Mouse (Mus musculus) midbrain, embryonic 16.5 days (tissue): ENCODE data around the gene Atp6v0e. TPM values are rescaled to one million over a fixed set of nuclear protein-coding genes. Genes with fewer than 3 reads are reported as not detected.

Experiments
- ATAC-seq: fragments of 200-750 bp; cut with Nextera tagmentation; 2 replicates; pipeline ENCODE4 v1.8.0; 2017; ENCODE audit warnings: moderate TSS enrichment
- H3K27ac ChIP-seq: fragments of 300-500 bp; sonication (generic); 2 replicates; pipeline ENCODE4 v1.5.1; 2014; ENCODE audit warnings: mild to moderate bottlenecking, low read length, mixed read lengths
- H3K27me3 ChIP-seq: fragments of 300-500 bp; sonication (generic); 2 replicates; pipeline ENCODE4 v1.6.1; 2014; ENCODE audit warnings: low read depth, low read length, mixed read lengths; ENCODE audit not compliant: control insufficient read depth, insufficient read depth
- H3K36me3 ChIP-seq: fragments of 300-500 bp; sonication (generic); 2 replicates; pipeline ENCODE4 v1.6.1; 2014; ENCODE audit warnings: mild to moderate bottlenecking, low read length, moderate library complexity, mixed read lengths; ENCODE audit not compliant: control insufficient read depth, insufficient read depth
- H3K4me1 ChIP-seq: fragments of 300-500 bp; sonication (generic); 2 replicates; pipeline ENCODE4 v1.6.1; 2014; ENCODE audit warnings: mild to moderate bottlenecking, low read length, mixed read lengths; ENCODE audit not compliant: control insufficient read depth, insufficient read depth
- H3K4me2 ChIP-seq: fragments of 300-500 bp; sonication (generic); 2 replicates; pipeline ENCODE4 v1.6.1; 2014; ENCODE audit warnings: mild to moderate bottlenecking, low read length, mixed read lengths
- H3K4me3 ChIP-seq: fragments of 300-500 bp; sonication (generic); 2 replicates; pipeline ENCODE4 v1.5.1; 2014; ENCODE audit warnings: low read depth, mild to moderate bottlenecking, low read length, moderate library complexity, mixed read lengths
- H3K9ac ChIP-seq: fragments of 300-500 bp; sonication (generic); 2 replicates; pipeline ENCODE4 v1.6.1; 2014; ENCODE audit warnings: low read depth, low read length, mixed read lengths
- H3K9me3 ChIP-seq: fragments of 300-500 bp; sonication (generic); replicated peaks from 2 replicates; pipeline ENCODE4 v1.6.1; 2014; ENCODE audit warnings: mild to moderate bottlenecking, low read length, mixed read lengths; ENCODE audit not compliant: control insufficient read depth, poor library complexity, severe bottlenecking
- WGBS: fragments of 180-500 bp; shearing (Covaris S2); extraction: QIAGEN DNeasy Blood & Tissue Kit; methylation state at CpG from one replicate; pipeline ENCODE4 v1.1.7; 2014; 5-methylcytosine and 5-hydroxymethylcytosine counted together
- polyA plus RNA-seq: library from polyadenylated mRNA; unstranded; fragments of >200 nt; fragmentation: Nextera tagmentation; extraction: Ambion mirVana; gene quantifications from 2 replicates; pipeline ENCODE4 v1.2.1, GENCODE M21; 2015

Gene Atp6v0e
- polyA plus RNA-seq, 1 experiment from 2014 or later: 83.0 TPM

DNA sequence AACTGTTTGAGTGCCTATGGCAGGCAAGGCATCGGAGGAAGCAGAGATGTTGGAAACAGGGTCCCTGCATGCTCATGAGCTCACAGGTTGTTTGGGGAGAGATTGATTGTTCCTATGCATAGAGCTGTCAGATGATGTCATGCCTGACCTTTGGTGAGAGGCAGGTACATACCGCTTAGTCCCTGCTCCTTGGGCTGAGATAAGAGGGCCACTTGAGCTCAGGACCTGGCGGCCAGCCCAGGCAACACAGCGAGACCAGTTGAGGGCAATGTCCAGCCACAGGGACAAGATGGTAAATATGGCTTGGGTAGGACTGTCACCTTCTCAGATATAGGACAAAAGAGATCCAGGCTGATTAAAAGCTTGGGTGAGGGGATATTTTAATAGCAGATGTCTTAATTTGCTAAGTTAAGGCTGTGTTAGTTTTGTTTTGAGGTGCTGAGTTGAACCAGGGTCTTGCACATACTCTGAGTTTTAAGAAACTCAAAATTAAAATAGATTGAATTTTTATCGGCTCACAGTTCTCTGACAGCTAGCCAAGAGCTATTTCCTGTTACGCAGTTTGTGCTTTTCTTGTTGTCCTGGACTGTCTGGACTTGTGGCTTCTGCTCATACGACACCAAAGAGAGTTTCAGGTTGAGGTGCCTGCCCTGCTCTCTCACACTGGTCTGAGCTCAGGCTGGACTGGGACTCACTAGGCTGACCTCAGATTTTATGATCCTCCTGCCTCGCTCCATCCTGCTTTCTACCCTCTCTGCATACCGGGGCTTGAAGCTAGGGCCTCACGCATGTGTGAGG, 37.0 kb downstream of the Atp6v0e start:
- Histone ChIP-seq H3K27me3 (no peaks in the 10 kb centered on the region), H3K9ac (no peak overlapping the region), H3K4me1 (no peaks in the 10 kb centered on the region), H3K36me3 (peaks cover 19% of the 10 kb centered on the region), H3K4me3 (no peak overlapping the region), H3K27ac (no peak overlapping the region), H3K9me3 (no peaks in the 10 kb centered on the region), H3K4me2 (no peak overlapping the region)
- 94% methylated on average over 10 of the region's 10 CpGs for WGBS
- ATAC-seq: no peak

DNA sequence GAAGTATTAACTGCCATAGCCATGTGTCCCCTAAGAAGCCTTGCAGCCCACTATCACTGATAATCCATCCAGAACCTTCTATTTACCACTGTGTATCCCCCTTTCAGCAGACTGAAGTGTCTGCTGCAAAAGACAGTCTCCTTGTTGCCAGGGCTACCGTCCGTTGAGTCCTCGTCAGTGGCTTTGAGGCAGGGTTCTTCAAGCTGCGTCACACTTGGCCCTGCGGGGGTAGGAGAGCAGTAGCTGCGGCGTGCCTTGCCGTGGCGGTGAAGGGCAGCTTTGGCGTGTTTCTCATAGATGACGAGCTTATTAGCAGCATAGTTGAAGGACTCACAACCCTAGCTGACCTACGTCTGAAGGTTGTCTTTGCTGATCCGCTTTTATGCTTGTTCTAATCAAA, 38.5 kb downstream of the Atp6v0e start:
- Histone ChIP-seq H3K27ac (no peak overlapping the region), H3K4me3 (no peak overlapping the region), H3K36me3 (peaks cover 15% of the 10 kb centered on the region), H3K9ac (no peak overlapping the region), H3K4me1 (no peaks in the 10 kb centered on the region), H3K27me3 (no peaks in the 10 kb centered on the region), H3K4me2 (no peak overlapping the region), H3K9me3 (no peaks in the 10 kb centered on the region)
- no peak for ATAC-seq
- 66% methylated on average over 13 of the region's 13 CpGs for WGBS

DNA sequence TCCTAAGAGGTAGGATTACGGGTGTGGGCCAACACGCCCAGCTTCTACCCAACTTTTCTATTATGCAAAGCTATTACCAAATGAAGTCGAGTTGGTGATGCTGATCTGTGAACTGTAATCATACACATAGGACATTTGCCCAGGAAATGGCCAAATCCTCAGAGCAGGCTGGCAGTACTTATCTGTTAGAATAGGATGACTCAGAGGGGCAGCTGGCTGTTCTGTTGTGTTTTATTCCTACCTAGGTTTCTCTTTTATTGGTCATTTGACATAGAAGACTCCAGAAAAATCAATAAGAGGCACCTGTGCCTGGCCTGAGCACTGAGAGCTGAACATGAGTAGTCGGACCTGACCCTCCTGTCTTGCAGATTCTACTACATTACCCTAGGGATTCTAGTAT, 39.6 kb downstream of the Atp6v0e start:
- WGBS: 83% methylated on average over 4 of the region's 4 CpGs
- H3K9me3 ChIP-seq: no peaks in the 10 kb centered on the region
- H3K36me3 ChIP-seq: peaks cover 15% of the 10 kb centered on the region
- H3K9ac ChIP-seq: no peak overlapping the region
- no peaks in the 10 kb centered on the region for H3K27me3 ChIP-seq
- H3K4me1 ChIP-seq: no peaks in the 10 kb centered on the region
- H3K4me3 ChIP-seq: no peak overlapping the region
- H3K27ac ChIP-seq: no peak overlapping the region
- H3K4me2 ChIP-seq: no peak overlapping the region
- ATAC-seq: no peak

DNA sequence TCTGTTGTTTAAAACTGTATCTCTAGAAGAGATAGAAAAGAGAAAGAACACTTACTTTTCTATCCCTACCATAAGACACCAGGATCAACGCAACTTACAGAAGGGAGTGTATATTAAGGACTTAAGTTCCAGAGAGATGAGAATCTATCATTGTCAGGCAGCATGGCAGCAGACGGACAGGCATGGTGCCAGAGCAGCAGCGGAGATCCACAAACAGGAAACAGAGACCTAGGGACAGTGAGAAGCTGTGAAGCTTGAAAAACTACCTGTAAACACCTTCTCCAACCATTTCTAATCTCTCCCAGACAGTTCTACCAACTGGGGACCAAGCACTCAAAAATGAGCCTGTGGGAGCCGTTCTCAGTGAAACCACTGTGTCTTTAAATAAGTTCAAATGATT, 40.6 kb downstream of the Atp6v0e start:
- Histone ChIP-seq H3K27me3 (no peaks in the 10 kb centered on the region), H3K9me3 (no peaks in the 10 kb centered on the region), H3K36me3 (peaks cover 10% of the 10 kb centered on the region), H3K4me2 (no peak overlapping the region), H3K4me1 (no peaks in the 10 kb centered on the region), H3K4me3 (no peak overlapping the region), H3K9ac (no peak overlapping the region), H3K27ac (no peak overlapping the region)
- WGBS: 93% methylated on average over 4 of the region's 4 CpGs
- ATAC-seq: no peak

DNA sequence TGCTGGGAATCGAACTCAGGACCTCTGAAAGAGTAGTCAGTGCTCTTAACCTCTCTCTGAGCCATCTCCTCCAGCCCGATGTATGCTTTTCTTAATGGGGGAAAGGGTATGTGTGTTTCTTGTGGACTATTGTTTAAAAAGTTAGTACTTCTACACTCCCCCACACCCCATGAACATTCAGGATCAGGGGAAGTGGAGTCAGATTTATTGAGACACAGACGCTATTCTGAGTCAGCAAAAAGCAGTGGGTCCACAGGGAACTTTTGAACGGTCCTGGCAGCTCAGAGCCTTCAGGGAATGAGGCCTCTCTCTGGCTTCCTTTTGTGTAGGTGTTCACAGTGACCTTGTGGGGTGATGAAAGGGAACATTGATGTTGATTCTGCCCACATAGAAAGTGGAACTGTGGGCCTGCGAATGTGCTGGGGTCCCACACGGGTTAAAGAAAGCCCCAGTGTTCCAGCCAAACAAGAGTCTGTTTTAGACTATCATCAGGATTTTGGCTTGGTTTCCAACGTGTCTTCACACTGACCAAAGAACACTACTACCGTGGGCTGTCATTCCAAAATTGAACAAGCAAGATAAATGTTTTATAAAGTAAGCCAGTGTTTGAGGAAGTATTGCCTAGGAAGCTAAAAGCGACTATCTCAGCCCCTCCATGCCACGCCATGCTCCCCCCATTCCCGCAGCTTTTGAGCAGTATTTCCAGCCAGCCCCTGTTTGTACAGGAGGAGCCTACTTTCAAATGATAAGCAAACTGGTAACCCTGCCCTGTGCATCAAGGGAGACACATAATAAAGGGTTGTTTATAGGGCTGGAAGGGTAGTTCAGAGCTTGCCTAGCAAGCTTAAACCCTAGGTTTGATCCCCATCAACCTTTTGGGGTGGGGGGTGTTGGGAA, 42.7 kb downstream of the Atp6v0e start:
- no peak overlapping the region for H3K27ac ChIP-seq
- 0 out of 2 replicates have a peak, but pooled peaks cover 2% of the 10 kb centered on the region for H3K4me1 ChIP-seq
- no peaks in the 10 kb centered on the region for H3K27me3 ChIP-seq
- ATAC-seq: no peak
- H3K9me3 ChIP-seq: no peaks in the 10 kb centered on the region
- H3K36me3 ChIP-seq: no peaks in the 10 kb centered on the region
- no peak overlapping the region for H3K9ac ChIP-seq
- H3K4me2 ChIP-seq: no peak overlapping the region
- H3K4me3 ChIP-seq: no peak overlapping the region
- 80% methylated on average over 11 of the region's 11 CpGs for WGBS

DNA sequence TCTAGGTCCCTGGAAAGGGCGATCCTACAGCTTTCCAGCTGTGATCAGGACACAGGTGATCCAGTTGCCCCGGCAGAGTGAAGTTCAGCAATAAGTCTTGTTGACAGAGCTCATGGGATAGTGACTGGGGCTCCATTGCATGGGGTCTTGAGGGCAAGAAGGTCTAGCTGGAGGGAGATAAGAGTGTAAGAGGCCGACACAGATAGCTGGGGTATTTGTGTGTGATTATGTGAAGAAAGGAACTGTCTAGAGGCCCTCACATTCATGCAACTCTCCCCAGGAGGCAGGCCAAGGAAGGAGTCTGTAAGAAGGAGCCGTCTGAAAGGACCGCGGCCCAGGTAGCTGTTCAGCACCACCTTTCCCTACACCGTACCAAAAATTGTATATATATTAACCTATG, 44.0 kb downstream of the Atp6v0e start:
- no peak for ATAC-seq
- WGBS: 79% methylated on average over 7 of the region's 7 CpGs
- Histone ChIP-seq H3K4me2 (no peak overlapping the region), H3K9ac (no peak overlapping the region), H3K27ac (no peak overlapping the region), H3K9me3 (no peaks in the 10 kb centered on the region), H3K36me3 (no peaks in the 10 kb centered on the region), H3K4me3 (no peak overlapping the region), H3K4me1 (0 out of 2 replicates have a peak, but pooled peaks cover 2% of the 10 kb centered on the region), H3K27me3 (no peaks in the 10 kb centered on the region)

DNA sequence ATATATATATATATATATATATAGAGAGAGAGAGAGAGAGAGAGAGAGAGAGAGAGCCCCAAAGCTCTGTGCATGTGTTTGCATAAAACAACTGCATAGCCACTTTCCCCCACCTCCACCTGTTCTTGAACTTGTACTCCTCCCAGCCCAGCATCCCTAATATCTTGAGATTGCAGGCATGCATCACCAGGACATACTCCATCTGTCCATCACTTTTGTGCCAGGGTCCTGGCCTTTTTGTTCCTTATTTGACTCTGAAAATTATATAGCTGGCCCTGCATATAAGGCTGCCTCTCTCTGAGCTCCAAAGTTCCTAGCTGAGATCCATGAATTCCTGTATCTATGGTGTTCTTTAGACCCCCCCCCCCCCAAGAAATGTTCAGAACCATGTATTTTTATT, 45.5 kb downstream of the Atp6v0e start:
- H3K27me3 ChIP-seq: no peaks in the 10 kb centered on the region
- no peaks in the 10 kb centered on the region for H3K9me3 ChIP-seq
- H3K36me3 ChIP-seq: no peaks in the 10 kb centered on the region
- H3K4me2 ChIP-seq: no peak overlapping the region
- ATAC-seq: no peak
- H3K4me3 ChIP-seq: no peak overlapping the region
- H3K9ac ChIP-seq: no peak overlapping the region
- no peak overlapping the region for H3K27ac ChIP-seq
- 0 out of 2 replicates have a peak, but pooled peaks cover 2% of the 10 kb centered on the region for H3K4me1 ChIP-seq

DNA sequence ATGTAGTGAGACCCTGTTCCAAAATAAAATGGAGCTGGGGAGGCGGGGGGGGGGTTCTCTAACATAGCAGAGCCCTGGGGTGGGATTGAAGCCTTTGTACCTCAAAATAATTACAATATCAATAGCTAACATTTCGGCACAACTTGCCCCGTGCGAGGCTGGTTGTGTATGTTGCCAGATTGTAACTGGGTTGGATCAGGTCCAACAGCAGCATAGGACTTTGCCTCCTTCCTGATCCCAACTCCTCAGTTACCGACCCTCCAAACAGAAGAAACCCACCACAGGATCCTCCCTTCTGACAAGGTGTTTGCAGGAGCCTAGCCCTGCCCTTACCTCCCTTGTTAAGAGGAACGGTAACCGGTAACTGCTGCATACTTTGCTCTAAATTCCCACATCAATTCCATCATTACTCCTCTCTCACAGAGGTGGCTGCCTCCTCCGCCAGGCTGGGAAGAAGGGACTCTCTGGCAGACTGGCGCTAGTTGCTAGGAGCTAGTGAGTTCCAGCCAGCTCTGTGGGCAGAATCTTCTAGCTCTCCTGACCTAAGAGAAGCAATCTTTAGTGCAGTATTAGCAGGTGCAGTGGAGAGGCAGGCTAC, 46.1 kb downstream of the Atp6v0e start:
- Histone ChIP-seq H3K4me3 (no peak overlapping the region), H3K36me3 (no peaks in the 10 kb centered on the region), H3K9me3 (no peaks in the 10 kb centered on the region), H3K27me3 (no peaks in the 10 kb centered on the region), H3K9ac (no peak overlapping the region), H3K27ac (no peak overlapping the region), H3K4me2 (no peak overlapping the region), H3K4me1 (0 out of 2 replicates have a peak, but pooled peaks cover 2% of the 10 kb centered on the region)
- ATAC-seq: no peak
- WGBS: 38% methylated on average over 9 of the region's 9 CpGs

DNA sequence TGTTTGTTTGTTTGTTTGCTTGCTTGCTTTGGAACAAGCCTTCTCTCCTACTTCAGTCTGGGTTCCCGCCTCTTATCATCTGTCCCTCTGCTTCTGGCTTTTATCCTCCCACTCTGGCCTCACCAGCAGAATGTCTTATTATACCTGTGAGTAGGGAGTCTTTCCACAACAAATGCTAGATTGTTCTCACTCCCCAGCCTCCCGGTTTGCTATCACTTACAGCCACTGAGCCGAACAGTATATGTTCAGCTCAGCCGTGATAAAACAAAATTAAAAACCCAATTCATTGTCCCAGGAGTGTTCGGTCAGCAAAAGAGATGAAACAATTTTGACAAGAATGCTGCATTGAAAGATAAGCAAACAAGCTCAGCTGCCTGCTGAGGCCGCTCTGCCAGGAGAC, 47.0 kb downstream of the Atp6v0e start:
- Histone ChIP-seq H3K36me3 (no peaks in the 10 kb centered on the region), H3K4me1 (peaks cover 7% of the 10 kb centered on the region), H3K4me3 (no peak overlapping the region), H3K27ac (no peak overlapping the region), H3K9ac (no peak overlapping the region), H3K27me3 (no peaks in the 10 kb centered on the region), H3K4me2 (no peak overlapping the region), H3K9me3 (no peaks in the 10 kb centered on the region)
- WGBS: 43% methylated on average over 6 of the region's 6 CpGs
- ATAC-seq: no peak
